Mouse (Mus musculus) midbrain, embryonic 11.5 days (tissue): ENCODE measurements around the gene Fat3. TPM values are rescaled to one million over a fixed set of nuclear protein-coding genes. Genes with fewer than 3 reads are reported as not detected.
A peak's percentile ranks its signal among the peaks of the same experiment; 100 is the strongest.

ENCODE experiments used
- ATAC-seq: fragments of 200-750 bp; cut with Nextera tagmentation; 2 replicates; pipeline ENCODE4 v1.8.0; 2017; ENCODE audit warnings: moderate TSS enrichment, moderate library complexity; ENCODE audit not compliant: low FRiP score
- DNase-seq: peaks from one replicate; pipeline ENCODE4 v3.0.0; 2015; ENCODE audit warnings: low spot score; ENCODE audit errors: missing footprints
- H3K27ac ChIP-seq: fragments of 300-500 bp; sonication (generic); 2 replicates; pipeline ENCODE4 v1.5.1; 2014; ENCODE audit warnings: low read depth, low read length
- H3K27me3 ChIP-seq: fragments of 300-500 bp; sonication (generic); 2 replicates; pipeline ENCODE4 v1.6.1; 2014; ENCODE audit warnings: mild to moderate bottlenecking, low read length, moderate library complexity, mixed read lengths; ENCODE audit not compliant: control insufficient read depth, insufficient read depth
- H3K36me3 ChIP-seq: fragments of 300-500 bp; sonication (generic); 2 replicates; pipeline ENCODE4 v1.6.1; 2014; ENCODE audit warnings: mild to moderate bottlenecking, low read length, moderate library complexity, mixed read lengths; ENCODE audit not compliant: control insufficient read depth, insufficient read depth
- H3K4me1 ChIP-seq: fragments of 300-500 bp; sonication (generic); 2 replicates; pipeline ENCODE4 v1.6.1; 2014; ENCODE audit warnings: low read length; ENCODE audit not compliant: control insufficient read depth, insufficient read depth
- H3K4me2 ChIP-seq: fragments of 300-500 bp; sonication (generic); 2 replicates; pipeline ENCODE4 v1.6.1; 2014; ENCODE audit warnings: mild to moderate bottlenecking, moderate library complexity
- H3K4me3 ChIP-seq: fragments of 300-500 bp; sonication (generic); 2 replicates; pipeline ENCODE4 v1.5.1; 2014; ENCODE audit warnings: low read depth, low read length
- H3K9ac ChIP-seq: fragments of 300-500 bp; sonication (generic); 2 replicates; pipeline ENCODE4 v1.6.1; 2014; ENCODE audit warnings: low read length
- H3K9me3 ChIP-seq: fragments of 300-500 bp; sonication (generic); 2 replicates; pipeline ENCODE4 v1.6.1; 2016; ENCODE audit warnings: low read length; ENCODE audit not compliant: control insufficient read depth
- WGBS: fragments of 180-500 bp; shearing (Covaris S2); extraction: QIAGEN DNeasy Blood & Tissue Kit; methylation state at CpG from one replicate; pipeline ENCODE4 v1.1.7; 2014; 5-methylcytosine and 5-hydroxymethylcytosine counted together
- polyA plus RNA-seq: library from polyadenylated mRNA; unstranded; fragments of >200 nt; fragmentation: Nextera tagmentation; extraction: Ambion mirVana; gene quantifications from 2 replicates; pipeline ENCODE4 v1.2.1, GENCODE M21; 2014

Fat3 gene
- polyA plus RNA-seq, 1 experiment from 2014 or later, result 13.5 TPM

DNA sequence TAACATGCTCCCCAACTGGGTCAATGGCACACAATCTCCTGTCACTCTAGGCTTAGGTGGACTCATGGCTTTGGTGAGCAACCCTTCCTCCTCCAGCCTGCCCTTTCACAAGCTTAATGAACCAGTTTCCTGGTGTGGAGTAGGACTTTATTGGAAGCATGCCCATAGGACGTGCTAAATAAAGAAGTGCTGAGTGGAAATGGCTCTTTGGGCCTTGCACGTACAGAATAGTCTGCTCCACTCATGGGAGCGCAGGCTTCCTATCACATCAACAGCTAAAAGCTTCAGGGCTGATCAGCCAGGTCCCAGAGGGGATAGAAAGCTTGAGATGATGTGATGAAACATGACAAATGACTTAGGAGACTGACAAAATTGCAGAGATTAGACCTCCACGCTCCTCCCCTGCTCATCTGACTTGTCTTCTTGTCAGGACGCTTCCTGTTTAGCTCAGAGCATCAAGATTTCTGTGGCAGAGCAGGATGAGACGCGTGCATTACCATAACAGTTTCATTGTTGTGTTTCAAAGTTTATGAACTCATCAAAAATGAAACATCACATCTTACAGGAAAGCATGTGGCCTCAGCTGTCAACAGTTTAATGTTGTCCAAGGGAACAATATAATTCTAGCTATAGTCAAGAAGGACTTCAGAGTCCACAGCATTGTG, 386.1 kb downstream of the Fat3 start:
- WGBS, result 83% methylated on average over 7 of the region's 7 CpGs
- no peaks in the 10 kb centered on the region for H3K9me3 ChIP-seq
- ATAC-seq, result no peak

DNA sequence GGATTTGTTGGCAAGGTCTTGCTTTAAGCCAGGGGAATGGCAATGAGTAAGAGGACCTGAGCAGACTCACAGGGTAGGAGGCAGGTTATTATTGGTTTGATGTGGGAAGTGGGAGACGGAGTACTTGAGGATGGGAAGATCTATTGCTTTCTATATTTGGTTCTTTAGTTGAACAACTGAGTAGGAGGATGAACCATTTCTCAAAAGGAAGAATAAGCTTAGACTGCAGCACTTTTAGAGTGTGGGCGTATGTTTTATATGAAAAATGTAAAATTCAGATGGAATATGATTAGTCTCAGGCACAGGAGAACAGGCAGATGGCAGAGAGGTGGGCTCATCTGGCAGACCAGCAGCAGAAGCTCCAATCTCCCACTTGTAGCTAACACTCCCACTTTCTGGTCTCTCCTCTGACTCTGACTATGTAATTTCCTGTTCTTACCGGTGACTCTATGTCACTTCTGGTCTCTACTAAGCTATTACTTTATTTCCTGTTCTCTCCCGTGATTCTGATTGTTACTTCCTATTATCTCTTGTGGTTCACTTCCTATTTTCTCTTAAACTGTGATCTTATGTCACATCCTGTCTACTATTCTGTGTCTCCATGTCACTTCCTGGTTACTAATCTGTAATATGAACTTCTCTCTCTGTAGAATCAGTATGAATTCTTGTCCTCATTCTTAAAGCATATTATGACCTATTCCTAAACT, 387.0 kb downstream of the Fat3 start:
- H3K4me1 ChIP-seq, result no peaks in the 10 kb centered on the region
- no peaks in the 10 kb centered on the region for H3K36me3 ChIP-seq
- ATAC-seq (no peak), DNase-seq (no peak)
- no peaks in the 10 kb centered on the region for H3K27me3 ChIP-seq
- WGBS, result 86% methylated on average over 4 of the region's 4 CpGs
- H3K9ac ChIP-seq, result no peak overlapping the region
- no peak overlapping the region for H3K27ac ChIP-seq
- H3K4me3 ChIP-seq, result no peak overlapping the region
- H3K9me3 ChIP-seq, result no peaks in the 10 kb centered on the region
- H3K4me2 ChIP-seq, result no peak overlapping the region

More for the DNA sequence above, 386.1 kb downstream of the Fat3 start:
- no peak overlapping the region for H3K4me2 ChIP-seq
- no peak overlapping the region for H3K27ac ChIP-seq
- H3K36me3 ChIP-seq, result no peaks in the 10 kb centered on the region
- DNase-seq, result no peak
- H3K27me3 ChIP-seq, result no peaks in the 10 kb centered on the region
- H3K4me1 ChIP-seq, result no peaks in the 10 kb centered on the region
- H3K9ac ChIP-seq, result no peak overlapping the region
- no peak overlapping the region for H3K4me3 ChIP-seq

DNA sequence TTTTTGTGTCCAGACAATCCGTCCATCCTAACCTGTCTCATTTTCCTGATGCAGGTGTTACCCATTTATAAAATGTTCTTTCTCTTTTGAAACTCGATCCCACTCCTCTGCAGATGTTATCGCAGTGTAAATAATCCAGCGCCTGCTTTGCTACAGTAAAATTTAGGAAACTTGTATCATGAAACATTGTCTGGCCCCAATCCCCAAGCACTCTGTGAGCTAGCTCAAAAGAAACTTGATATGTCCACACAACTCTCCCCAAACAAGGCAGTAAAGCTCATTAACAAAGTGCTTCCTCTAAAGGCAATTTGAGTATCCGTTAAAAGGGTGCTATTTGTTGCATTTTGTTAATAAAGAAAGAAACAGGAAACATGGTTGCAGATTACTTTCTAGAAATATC, 393.2 kb downstream of the Fat3 start:
- no peaks in the 10 kb centered on the region for H3K36me3 ChIP-seq
- H3K27ac ChIP-seq, result no peak overlapping the region
- H3K27me3 ChIP-seq, result no peaks in the 10 kb centered on the region
- no peaks in the 10 kb centered on the region for H3K9me3 ChIP-seq
- H3K9ac ChIP-seq, result no peak overlapping the region
- DNase-seq (no peak), ATAC-seq (no peak)
- WGBS, result 86% methylated on average over 5 of the region's 5 CpGs
- no peaks in the 10 kb centered on the region for H3K4me1 ChIP-seq
- no peak overlapping the region for H3K4me3 ChIP-seq
- H3K4me2 ChIP-seq, result no peak overlapping the region

GRCm38 (mm10) chr9:16107386-16107785, 393.7 kb downstream of the Fat3 start:
- ATAC-seq (no peak), DNase-seq (no peak)
- H3K9ac ChIP-seq, result no peak overlapping the region
- no peak overlapping the region for H3K4me3 ChIP-seq
- WGBS, result 75% methylated on average over 5 of the region's 5 CpGs
- H3K4me2 ChIP-seq, result no peak overlapping the region
- H3K9me3 ChIP-seq, result no peaks in the 10 kb centered on the region
- H3K27ac ChIP-seq, result no peak overlapping the region
- H3K27me3 ChIP-seq, result no peaks in the 10 kb centered on the region
- no peaks in the 10 kb centered on the region for H3K36me3 ChIP-seq
- H3K4me1 ChIP-seq, result no peaks in the 10 kb centered on the region

DNA sequence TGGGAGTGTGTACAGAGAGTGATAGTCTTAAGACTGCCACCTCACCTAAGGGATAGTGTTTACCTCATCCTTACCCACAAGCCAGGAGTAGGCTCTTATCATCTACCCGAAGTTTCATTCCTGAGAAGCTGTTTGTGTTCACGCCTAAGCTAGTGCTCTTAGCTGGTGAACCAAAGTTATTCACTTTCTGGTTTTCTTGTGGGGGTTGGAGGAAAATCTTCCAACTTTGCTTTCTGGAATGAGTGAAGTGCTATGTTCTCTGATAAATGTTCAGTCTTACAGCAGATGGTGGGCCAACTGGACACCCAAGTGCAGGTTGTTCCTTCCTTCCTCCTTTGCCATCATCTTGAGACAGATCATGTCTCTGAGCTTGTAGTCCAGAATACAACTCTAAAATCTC, 402.5 kb downstream of the Fat3 start:
- Histone ChIP-seq H3K9me3 (no peaks in the 10 kb centered on the region), H3K4me3 (no peak overlapping the region), H3K4me1 (no peaks in the 10 kb centered on the region), H3K4me2 (no peak overlapping the region), H3K9ac (no peak overlapping the region), H3K27ac (no peak overlapping the region), H3K36me3 (no peaks in the 10 kb centered on the region), H3K27me3 (no peaks in the 10 kb centered on the region; the same call in 1 of the 2 replicates)
- ATAC-seq (no peak), DNase-seq (peak; percentile 65)
- WGBS, result 92% methylated on average over 2 of the region's 2 CpGs

- ATAC-seq, result no peak
- H3K9ac ChIP-seq, result no peak overlapping the region
- H3K27ac ChIP-seq, result no peak overlapping the region
- no peak overlapping the region for H3K4me3 ChIP-seq
- peak; percentile 75 for DNase-seq
- peaks cover 7% of the 10 kb centered on the region for H3K4me1 ChIP-seq
- no peaks in the 10 kb centered on the region for H3K36me3 ChIP-seq
- no peaks in the 10 kb centered on the region for H3K9me3 ChIP-seq
- H3K4me2 ChIP-seq, result no peak overlapping the region
- H3K27me3 ChIP-seq, result no peaks in the 10 kb centered on the region; the same call in 1 of the 2 replicates
- 73% methylated on average over 8 of the region's 8 CpGs for WGBS
Observed at GRCm38 (mm10) chr9:16093047-16093668, 407.9 kb downstream of the Fat3 start.

DNA sequence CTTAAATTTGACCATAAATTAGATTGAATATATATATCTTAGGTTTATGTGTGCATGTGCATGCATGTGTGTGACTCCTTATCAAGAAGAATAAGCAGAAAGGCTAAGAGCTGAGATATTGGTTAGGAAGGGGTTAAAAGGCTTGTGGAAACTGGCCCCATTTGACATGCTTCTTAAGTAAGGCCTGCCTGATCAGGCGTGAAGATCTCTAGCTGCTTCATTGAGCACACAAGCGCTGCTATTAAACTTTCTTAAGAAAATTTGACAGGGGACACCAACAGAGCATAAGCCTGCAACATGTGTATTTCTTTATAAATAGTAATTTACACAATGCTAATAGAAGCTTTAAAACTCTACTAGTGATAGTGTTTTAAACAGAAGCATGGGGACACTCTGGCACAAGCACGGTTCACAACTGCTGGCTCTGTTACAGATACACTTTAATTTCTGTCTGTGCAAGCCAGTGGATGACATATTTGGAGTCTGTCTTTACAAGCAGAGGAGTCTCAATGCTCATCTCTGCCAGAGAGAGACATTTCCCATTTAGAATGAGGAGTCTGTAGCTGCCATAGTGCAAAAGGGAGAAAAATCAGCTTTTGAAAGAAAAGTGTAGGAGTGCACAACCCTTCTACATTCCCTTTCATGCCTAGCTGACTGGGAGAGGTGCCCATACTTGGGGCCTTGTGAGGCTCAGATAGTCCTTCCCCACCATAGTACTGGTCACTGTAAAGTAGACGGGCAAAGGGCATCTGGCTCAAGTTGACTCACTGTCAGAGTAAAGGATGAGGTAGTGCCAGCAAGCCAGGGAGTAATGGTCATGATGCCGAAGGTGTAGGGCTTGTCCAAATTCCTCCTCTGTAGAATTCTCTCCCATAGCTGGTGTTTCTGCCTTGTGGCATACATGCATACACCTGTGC, 408.8 kb downstream of the Fat3 start:
- H3K4me1 ChIP-seq, result peaks cover 7% of the 10 kb centered on the region
- no peaks in the 10 kb centered on the region for H3K9me3 ChIP-seq
- ATAC-seq (peak; percentile 54; the same call in 1 of the 2 replicates), DNase-seq (peak; percentile 83)
- 24% methylated on average over 5 of the region's 5 CpGs for WGBS
- H3K4me3 ChIP-seq, result no peak overlapping the region
- H3K36me3 ChIP-seq, result no peaks in the 10 kb centered on the region
- H3K27me3 ChIP-seq, result no peaks in the 10 kb centered on the region; the same call in 1 of the 2 replicates
- no peak overlapping the region for H3K9ac ChIP-seq
- H3K4me2 ChIP-seq, result no peak overlapping the region
- H3K27ac ChIP-seq, result no peak overlapping the region

DNA sequence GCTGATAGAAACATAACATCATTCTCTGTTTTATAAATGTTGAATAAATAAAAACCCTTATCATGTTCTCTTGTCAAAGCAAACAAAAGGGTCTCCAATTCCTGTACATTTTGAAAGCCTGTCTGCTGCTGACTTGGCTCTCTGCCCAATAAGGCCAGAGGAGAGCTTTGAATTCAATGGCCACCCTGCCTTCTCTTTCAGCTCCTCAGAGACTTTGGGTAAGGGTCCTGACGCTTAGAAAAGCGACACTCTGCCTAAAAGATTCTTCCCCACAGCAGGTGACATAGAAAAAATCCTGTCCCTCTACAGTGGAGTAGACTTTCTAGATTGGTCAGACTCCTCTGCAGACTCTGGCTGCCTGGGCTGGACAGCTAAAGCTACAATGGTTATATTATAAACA, 421.8 kb downstream of the Fat3 start:
- WGBS, result 38% methylated on average over 2 of the region's 2 CpGs
- Histone ChIP-seq H3K36me3 (no peaks in the 10 kb centered on the region), H3K27ac (no peak overlapping the region; the same call in 1 of the 2 replicates), H3K9ac (no peak overlapping the region), H3K27me3 (no peaks in the 10 kb centered on the region), H3K9me3 (no peaks in the 10 kb centered on the region), H3K4me3 (no peak overlapping the region), H3K4me2 (no peak overlapping the region), H3K4me1 (peaks cover 9% of the 10 kb centered on the region)
- DNase-seq, result peak; percentile 84
- no peak for ATAC-seq
